ENCODE assay signal across 21 mouse cellular contexts in genomic region chr13:109209413-109209812, GRCm38 (mm10).
DNase-seq lines count a peak whose midpoint lies in the region; ATAC-seq and TF ChIP-seq lines count a peak whose summit lies in the region.
"Had no signal": no experiment of that assay in that cellular context is flagged by ENCODE, and none has a peak within 500 bp of the region (broad histone marks: within the 10 kb centered on the region; RNA-seq: fewer than 3 reads in every experiment).

No protein-coding gene starts in this region.

- H3K4me3 ChIP-seq in kidney, adult 2 months (ENCODE audit: insufficient read depth, low read depth, low read length): no peak overlapping the region
- H3K4me3 ChIP-seq in kidney, embryonic 16.5 days (ENCODE audit: low read length): no peak overlapping the region
- no peak overlapping the region for H3K4me3 ChIP-seq in lung, adult 2 months (replicated peaks; ENCODE audit: extremely low read depth, low read depth, low read length)
- H3K4me3 ChIP-seq: embryonic facial prominence, embryonic 15.5 days; forebrain, embryonic 15.5 days; hindbrain, embryonic 12.5 days; layer of hippocampus, adult 2 months; myocyte had no signal

- H3K36me3 ChIP-seq in kidney, adult 2 months (ENCODE audit: control insufficient read depth, insufficient read depth, low read length): no peaks in the 10 kb centered on the region
- no peaks in the 10 kb centered on the region for H3K36me3 ChIP-seq in kidney, embryonic 16.5 days (ENCODE audit: insufficient read depth, low read length)
- H3K36me3 ChIP-seq: embryonic facial prominence, embryonic 15.5 days; forebrain, embryonic 15.5 days; hindbrain, embryonic 12.5 days had no signal

- intact Hi-C loops in left cerebral cortex, postnatal 14 days (cut with DNase I): loop anchor here (10.0 kb wide), 1 partner anchor 395 kb away; no protein-coding TSS in a partner anchor

- H3K9me3 ChIP-seq in kidney, embryonic 16.5 days (ENCODE audit: low read length): no peaks in the 10 kb centered on the region
- H3K9me3 ChIP-seq: embryonic facial prominence, embryonic 15.5 days; forebrain, embryonic 15.5 days; hindbrain, embryonic 12.5 days had no signal

- TF ChIP-seq POLR2A in kidney, adult 2 months (IDR thresholded peaks at IDR 0.05; ENCODE audit: low read depth, low read length): no peak
- TF ChIP-seq POLR2A in lung, adult 2 months (IDR thresholded peaks at IDR 0.05; ENCODE audit: borderline replicate concordance, extremely low read depth, low read depth, low read length): no peak

- no peak overlapping the region for H3K9ac ChIP-seq in kidney, embryonic 16.5 days (replicated peaks; ENCODE audit: low read length)
- H3K9ac ChIP-seq: embryonic facial prominence, embryonic 15.5 days; forebrain, embryonic 15.5 days; hindbrain, embryonic 12.5 days; liver, embryonic 14.5 days had no signal

- TF ChIP-seq CTCF in kidney, adult 2 months (conservative IDR thresholded peaks at IDR 0.05; ENCODE audit: insufficient read depth, insufficient read length, low read depth, low read length): no peak
- no peak for TF ChIP-seq CTCF in lung, adult 2 months (IDR thresholded peaks at IDR 0.05; ENCODE audit: insufficient read depth, low read length)

- no peaks in the 10 kb centered on the region for H3K27me3 ChIP-seq in kidney, adult 2 months (replicated peaks; ENCODE audit: control insufficient read depth, insufficient read depth, low read length)
- H3K27me3 ChIP-seq in kidney, embryonic 16.5 days (ENCODE audit: insufficient read depth, low read length): no peaks in the 10 kb centered on the region
- H3K27me3 ChIP-seq: CH12.LX; embryonic facial prominence, embryonic 15.5 days; forebrain, embryonic 15.5 days; hindbrain, embryonic 12.5 days; Patski had no signal

- DNase-seq in kidney, adult 2 months: peak; percentile 28
- DNase-seq in T-cell, adult 2 months (ENCODE audit: low spot score): peak; percentile 51
- peak; percentile 32 for DNase-seq in lung, adult 2 months
- DNase-seq in thymus, postnatal 10 days (ENCODE audit: low spot score in 2 of 2): peak; percentile 19 to 43
- DNase-seq in left cerebral cortex, postnatal 14 days (ENCODE audit: low spot score in 2 of 2): no peak
- DNase-seq in natural killer cell, adult 2 months (ENCODE audit: low spot score in 2 of 2): no peak
- no peak for DNase-seq in gastrocnemius, postnatal 10 days
- DNase-seq: adrenal gland, postnatal 14 days; gastrocnemius, postnatal 36 days; kidney, adult 18-20 months; left cerebral cortex, postnatal 4 days had no signal

- no peak for ATAC-seq in kidney, embryonic 16.5 days (ENCODE audit: low FRiP score, low TSS enrichment)
- ATAC-seq: forebrain, embryonic 15.5 days; Patski had no signal

- no peak overlapping the region for H3K27ac ChIP-seq in kidney, adult 2 months (ENCODE audit: insufficient read depth, low read depth, low read length)
- no peak overlapping the region for H3K27ac ChIP-seq in kidney, embryonic 16.5 days (ENCODE audit: low read length)
- H3K27ac ChIP-seq: embryonic facial prominence, embryonic 15.5 days; forebrain, embryonic 15.5 days; hindbrain, embryonic 12.5 days; layer of hippocampus, adult 2 months; liver, embryonic 14.5 days; stomach, postnatal 0 days had no signal

- no peak overlapping the region for H3K4me2 ChIP-seq in kidney, embryonic 16.5 days (replicated peaks; ENCODE audit: low read depth, low read length)
- H3K4me2 ChIP-seq: embryonic facial prominence, embryonic 15.5 days; forebrain, embryonic 15.5 days; hindbrain, embryonic 12.5 days had no signal

- WGBS in kidney, adult 2 months: 58% methylated on average over 6 of the region's 6 CpGs
- 70% methylated on average over 6 of the region's 6 CpGs for WGBS in kidney, embryonic 16.5 days
- WGBS in lung, adult 2 months: 25% methylated on average over 6 of the region's 6 CpGs

- no peaks in the 10 kb centered on the region; the same call in 1 of the 2 replicates for H3K4me1 ChIP-seq in kidney, adult 2 months (ENCODE audit: control insufficient read depth, insufficient read depth, low read length)
- H3K4me1 ChIP-seq in kidney, embryonic 16.5 days (ENCODE audit: insufficient read depth, low read length): no peaks in the 10 kb centered on the region
- H3K4me1 ChIP-seq in lung, adult 2 months (ENCODE audit: control insufficient read depth, insufficient read depth, low read length): no peaks in the 10 kb centered on the region
- H3K4me1 ChIP-seq: embryonic facial prominence, embryonic 15.5 days; hindbrain, embryonic 12.5 days had no signal

Comparison
In these comparisons a context has a peak if more than half of its experiments do, and no peak if none do; other contexts are left out.
1. DNase-seq: peak in kidney, adult 2 months (single experiment), T-cell, adult 2 months (single experiment), lung, adult 2 months (single experiment) and thymus, postnatal 10 days (2 of 2); none in left cerebral cortex, postnatal 14 days (0 of 2), natural killer cell, adult 2 months (0 of 2) and gastrocnemius, postnatal 10 days (single experiment).